Mouse (Mus musculus) limb, embryonic 14.5 days (tissue): ENCODE data around the gene Nol9. TPM values are rescaled to one million over a fixed set of nuclear protein-coding genes. Genes with fewer than 3 reads are reported as not detected.

ENCODE experiments used
- ATAC-seq: fragments of 200-750 bp; cut with Nextera tagmentation; 2 replicates; pipeline ENCODE4 v1.8.0; 2017; ENCODE audit warnings: low read depth, moderate number of reproducible peaks, moderate TSS enrichment; ENCODE audit not compliant: low FRiP score
- DNase-seq: peaks from one replicate; pipeline ENCODE4 v3.0.0-alpha.2; 2015; ENCODE audit warnings: low spot score
- H3K27ac ChIP-seq: fragments of 300-500 bp; sonication (generic); replicated peaks from 2 replicates; pipeline ENCODE4 v1.5.1; 2014; ENCODE audit warnings: low read depth, mild to moderate bottlenecking, low read length, moderate library complexity, mixed read lengths
- H3K27me3 ChIP-seq: fragments of 300-500 bp; sonication (generic); 2 replicates; pipeline ENCODE4 v1.6.1; 2014; ENCODE audit warnings: low read length, mixed read lengths; ENCODE audit not compliant: control insufficient read depth, insufficient read depth
- H3K36me3 ChIP-seq: fragments of 300-500 bp; sonication (generic); 2 replicates; pipeline ENCODE4 v1.6.1; 2014; ENCODE audit warnings: mild to moderate bottlenecking, low read length, moderate library complexity, mixed read lengths; ENCODE audit not compliant: control insufficient read depth, insufficient read depth
- H3K4me1 ChIP-seq: fragments of 300-500 bp; sonication (generic); 2 replicates; pipeline ENCODE4 v1.6.1; 2014; ENCODE audit warnings: antibody characterized with exemption, low read length, mixed read lengths; ENCODE audit not compliant: control insufficient read depth, insufficient read depth
- H3K4me2 ChIP-seq: fragments of 300-500 bp; sonication (generic); replicated peaks from 2 replicates; pipeline ENCODE4 v1.6.1; 2014; ENCODE audit warnings: low read depth, mild to moderate bottlenecking, low read length, moderate library complexity; ENCODE audit not compliant: severe bottlenecking
- H3K4me3 ChIP-seq: fragments of 300-500 bp; sonication (generic); replicated peaks from 2 replicates; pipeline ENCODE4 v1.5.1; 2014; ENCODE audit warnings: low read length
- H3K9ac ChIP-seq: fragments of 300-500 bp; sonication (generic); 2 replicates; pipeline ENCODE4 v1.6.1; 2014; ENCODE audit warnings: mild to moderate bottlenecking, low read depth, low read length, moderate library complexity; ENCODE audit not compliant: severe bottlenecking
- H3K9me3 ChIP-seq: fragments of 300-500 bp; sonication (generic); 2 replicates; pipeline ENCODE4 v1.6.1; 2016; ENCODE audit warnings: low read length; ENCODE audit not compliant: control insufficient read depth
- POLR2A ChIP-seq: fragments of 200-500 bp; IDR thresholded peaks from 2 replicates; pipeline ENCODE4 v1.8.0; 2012; ENCODE audit warnings: inconsistent platforms, mild to moderate bottlenecking, moderate library complexity, borderline replicate concordance; ENCODE audit not compliant: insufficient read depth, insufficient read length; ENCODE audit errors: extremely low read depth
- WGBS: fragments of 180-500 bp; shearing (Covaris S2); extraction: QIAGEN DNeasy Blood & Tissue Kit; methylation state at CpG from one replicate; pipeline ENCODE4 v1.1.7; 2014; 5-methylcytosine and 5-hydroxymethylcytosine counted together
- polyA plus RNA-seq, 2 experiments: library from polyadenylated mRNA; depleted of rRNA in 1 of 2; stranded (reverse) in 1 of 2; unstranded in 1 of 2; fragments of >200 nt; fragmentation: Nextera tagmentation in 1 of 2; extraction: Ambion mirVana in 1 of 2; gene quantifications; 2 replicates each; pipeline versions ENCODE4 v1.2.1 to v1.2.3; 2012 to 2014

Nol9 gene
- polyA plus RNA-seq, 2 experiments = 25.9 to 28.5 TPM

GRCm38 (mm10) chr4:152078105-152078530 is 39.0 kb downstream of the Nol9 start:
- no peaks in the 10 kb centered on the region for H3K27me3 ChIP-seq
- no peaks in the 10 kb centered on the region for H3K4me1 ChIP-seq
- H3K4me3 ChIP-seq = no peak overlapping the region
- no peak for TF ChIP-seq POLR2A
- H3K27ac ChIP-seq = no peak overlapping the region
- no peak for DNase-seq
- ATAC-seq = no peak
- WGBS = 91% methylated on average over 10 of the region's 10 CpGs
- H3K9me3 ChIP-seq = no peaks in the 10 kb centered on the region
- no peak overlapping the region for H3K4me2 ChIP-seq
- no peaks in the 10 kb centered on the region for H3K36me3 ChIP-seq
- H3K9ac ChIP-seq = no peak overlapping the region

GRCm38 (mm10) chr4:152079261-152079660 is 40.1 kb downstream of the Nol9 start:
- Histone ChIP-seq H3K9ac (no peak overlapping the region), H3K4me2 (no peak overlapping the region), H3K4me3 (no peak overlapping the region), H3K9me3 (no peaks in the 10 kb centered on the region), H3K4me1 (no peaks in the 10 kb centered on the region), H3K27ac (no peak overlapping the region), H3K36me3 (no peaks in the 10 kb centered on the region), H3K27me3 (no peaks in the 10 kb centered on the region)
- TF ChIP-seq POLR2A = no peak
- WGBS = 89% methylated on average over 3 of the region's 3 CpGs
- ATAC-seq (no peak), DNase-seq (no peak)

- no peak overlapping the region for H3K27ac ChIP-seq
- no peak for ATAC-seq
Observed at GRCm38 (mm10) chr4:152079931-152080330, 40.8 kb downstream of the Nol9 start.

GRCm38 (mm10) chr4:152083611-152084220 is 44.6 kb downstream of the Nol9 start:
- no peak for TF ChIP-seq POLR2A
- no peak overlapping the region for H3K4me3 ChIP-seq
- no peak overlapping the region for H3K27ac ChIP-seq

More at GRCm38 (mm10) chr4:152079931-152080330, 40.8 kb downstream of the Nol9 start:
- no peak overlapping the region for H3K4me2 ChIP-seq
- H3K36me3 ChIP-seq = no peaks in the 10 kb centered on the region
- no peaks in the 10 kb centered on the region for H3K4me1 ChIP-seq
- no peak overlapping the region for H3K9ac ChIP-seq
- TF ChIP-seq POLR2A = no peak
- H3K9me3 ChIP-seq = no peaks in the 10 kb centered on the region
- H3K27me3 ChIP-seq = no peaks in the 10 kb centered on the region
- no peak for DNase-seq
- no peak overlapping the region for H3K4me3 ChIP-seq
- WGBS = 56% methylated on average over 7 of the region's 7 CpGs

GRCm38 (mm10) chr4:152084616-152085015 is 45.5 kb downstream of the Nol9 start:
- Histone ChIP-seq H3K4me3 (no peak overlapping the region), H3K27ac (no peak overlapping the region), H3K4me2 (no peak overlapping the region), H3K4me1 (peaks cover 13% of the 10 kb centered on the region), H3K9ac (no peak overlapping the region), H3K27me3 (no peaks in the 10 kb centered on the region), H3K36me3 (peaks cover 3% of the 10 kb centered on the region; the same call in 1 of the 2 replicates), H3K9me3 (no peaks in the 10 kb centered on the region)
- DNase-seq (no peak), ATAC-seq (no peak)
- 75% methylated on average over 7 of the region's 7 CpGs for WGBS
- TF ChIP-seq POLR2A = no peak

More at GRCm38 (mm10) chr4:152083611-152084220, 44.6 kb downstream of the Nol9 start:
- no peaks in the 10 kb centered on the region for H3K27me3 ChIP-seq
- no peak for DNase-seq
- H3K36me3 ChIP-seq = no peaks in the 10 kb centered on the region
- no peaks in the 10 kb centered on the region for H3K9me3 ChIP-seq
- H3K4me2 ChIP-seq = no peak overlapping the region
- no peak overlapping the region for H3K9ac ChIP-seq
- ATAC-seq = no peak
- H3K4me1 ChIP-seq = peaks cover 13% of the 10 kb centered on the region
- WGBS = 56% methylated on average over 6 of the region's 7 CpGs
